Mouse (Mus musculus) embryonic facial prominence, embryonic 14.5 days (tissue): ENCODE results near the gene Selplg. TPM values are rescaled to one million over a fixed set of nuclear protein-coding genes. Genes with fewer than 3 reads are reported as not detected.

Experiments used
- ATAC-seq: fragments of 200-750 bp; cut with Nextera tagmentation; 2 replicates; pipeline ENCODE4 v1.8.0; 2017; ENCODE audit warnings: low read depth, moderate number of reproducible peaks, moderate TSS enrichment
- DNase-seq: peaks from one replicate; pipeline ENCODE4 v3.0.0-alpha.2; 2015; ENCODE audit warnings: low spot score
- H3K27ac ChIP-seq: fragments of 300-500 bp; sonication (generic); replicated peaks from 2 replicates; pipeline ENCODE4 v1.5.1; 2014; ENCODE audit warnings: low read depth, mild to moderate bottlenecking, low read length, moderate library complexity
- H3K27me3 ChIP-seq: fragments of 300-500 bp; sonication (generic); replicated peaks from 2 replicates; pipeline ENCODE4 v1.6.1; 2014; ENCODE audit warnings: low read length; ENCODE audit not compliant: control insufficient read depth, insufficient read depth
- H3K36me3 ChIP-seq: fragments of 300-500 bp; sonication (generic); 2 replicates; pipeline ENCODE4 v1.6.1; 2014; ENCODE audit warnings: low read length, mixed read lengths; ENCODE audit not compliant: control insufficient read depth, insufficient read depth
- H3K4me1 ChIP-seq: fragments of 300-500 bp; sonication (generic); 2 replicates; pipeline ENCODE4 v1.6.1; 2014; ENCODE audit warnings: antibody characterized with exemption, low read length; ENCODE audit not compliant: control insufficient read depth, insufficient read depth
- H3K4me2 ChIP-seq: fragments of 300-500 bp; sonication (generic); 2 replicates; pipeline ENCODE4 v1.6.1; 2014; ENCODE audit warnings: low read depth, mild to moderate bottlenecking, low read length, moderate library complexity, mixed read lengths
- H3K4me3 ChIP-seq: fragments of 300-500 bp; sonication (generic); 2 replicates; pipeline ENCODE4 v1.5.1; 2014; ENCODE audit warnings: low read depth, mild to moderate bottlenecking, low read length
- H3K9ac ChIP-seq: fragments of 300-500 bp; sonication (generic); 2 replicates; pipeline ENCODE4 v1.6.1; 2014; ENCODE audit warnings: low read depth, mild to moderate bottlenecking, low read length, moderate library complexity, mixed read lengths
- H3K9me3 ChIP-seq: fragments of 300-500 bp; sonication (generic); 2 replicates; pipeline ENCODE4 v1.6.1; 2016; ENCODE audit warnings: low read length; ENCODE audit not compliant: control insufficient read depth
- WGBS: fragments of 180-500 bp; shearing (Covaris S2); extraction: QIAGEN DNeasy Blood & Tissue Kit; methylation state at CpG from one replicate; pipeline ENCODE4 v1.1.7; 2014; 5-methylcytosine and 5-hydroxymethylcytosine counted together
- polyA plus RNA-seq: library from polyadenylated mRNA; unstranded; fragments of >200 nt; fragmentation: Nextera tagmentation; extraction: Ambion mirVana; gene quantifications from 2 replicates; pipeline ENCODE4 v1.2.1, GENCODE M21; 2014

Gene Selplg
- polyA plus RNA-seq, 1 experiment from 2014 or later: 4.9 TPM

DNA sequence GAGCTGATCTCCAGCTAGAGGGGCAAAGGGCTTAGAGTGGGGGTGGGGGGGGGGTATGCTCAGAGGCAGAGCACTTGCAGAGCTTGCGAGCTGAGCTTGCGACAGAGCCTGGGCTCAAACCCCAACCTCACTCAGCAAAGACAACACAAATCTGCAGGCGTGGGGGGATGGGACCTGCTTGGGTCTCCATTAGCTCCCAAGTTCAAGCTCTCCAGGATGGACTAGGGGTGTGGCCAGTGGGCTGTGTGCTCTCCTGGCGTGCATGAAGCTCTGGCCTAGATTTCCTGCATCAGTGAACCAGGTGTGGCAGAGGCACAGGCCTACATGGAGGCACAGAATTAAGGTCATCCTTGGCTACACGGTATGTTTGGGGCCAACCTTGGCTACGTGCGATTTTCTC lies 4.0 kb downstream of the Selplg start:
- no peaks in the 10 kb centered on the region for H3K36me3 ChIP-seq
- ATAC-seq (no peak), DNase-seq (no peak)
- H3K27ac ChIP-seq: no peak overlapping the region
- H3K9ac ChIP-seq: no peak overlapping the region
- H3K9me3 ChIP-seq: no peaks in the 10 kb centered on the region
- H3K4me2 ChIP-seq: no peak overlapping the region
- H3K4me1 ChIP-seq: no peaks in the 10 kb centered on the region
- no peaks in the 10 kb centered on the region for H3K27me3 ChIP-seq
- H3K4me3 ChIP-seq: no peak overlapping the region
- WGBS: 58% methylated on average over 7 of the region's 7 CpGs

DNA sequence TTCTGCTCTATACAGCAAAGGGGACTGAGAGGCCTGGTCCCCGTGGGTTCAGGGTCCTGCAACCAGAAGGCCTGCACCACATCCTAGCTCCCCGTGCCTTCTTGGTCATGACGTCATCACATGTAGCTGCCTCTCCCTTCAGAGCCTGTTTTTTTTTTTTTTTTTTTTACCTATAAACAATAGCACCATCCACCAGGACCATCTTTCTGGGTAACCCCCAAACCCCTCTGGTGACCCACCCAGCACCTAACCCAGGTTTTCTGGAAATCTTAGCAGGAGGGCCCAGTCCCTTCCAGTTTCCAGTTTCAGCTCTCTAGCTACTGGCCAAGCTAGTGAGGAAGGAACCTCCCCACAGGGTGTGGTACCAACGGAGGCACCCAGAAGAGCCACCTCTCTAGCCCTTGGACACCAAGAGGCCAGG lies 4.4 kb downstream of the Selplg start:
- 51% methylated on average over 4 of the region's 4 CpGs for WGBS
- no peak for ATAC-seq

DNA sequence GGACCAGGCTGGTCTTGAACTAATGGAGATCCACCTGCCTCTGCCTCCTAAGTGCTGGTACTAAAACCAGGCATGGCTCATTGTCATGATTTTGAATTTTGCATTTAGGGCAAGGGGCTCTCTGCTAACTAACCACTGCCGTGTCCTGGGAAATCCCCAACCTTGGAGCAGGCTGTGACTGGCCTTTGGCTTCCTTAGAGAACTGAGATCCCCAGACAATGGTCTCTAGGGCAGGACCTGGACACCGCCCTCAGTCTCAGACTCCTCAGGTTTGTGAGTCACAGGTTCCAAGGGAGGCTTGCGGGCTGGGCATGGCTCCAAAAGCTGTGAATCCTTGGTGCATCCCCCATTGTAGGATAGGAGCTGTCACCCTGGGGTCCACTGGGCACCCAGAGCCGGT lies 5.8 kb downstream of the Selplg start:
- H3K9me3 ChIP-seq: no peaks in the 10 kb centered on the region
- H3K27me3 ChIP-seq: no peaks in the 10 kb centered on the region
- H3K4me3 ChIP-seq: no peak overlapping the region
- H3K4me1 ChIP-seq: no peaks in the 10 kb centered on the region
- no peak for ATAC-seq
- no peak overlapping the region for H3K4me2 ChIP-seq
- H3K27ac ChIP-seq: no peak overlapping the region
- 79% methylated on average over 4 of the region's 4 CpGs for WGBS
- no peak for DNase-seq
- no peak overlapping the region for H3K9ac ChIP-seq
- H3K36me3 ChIP-seq: no peaks in the 10 kb centered on the region

More for the DNA sequence above, 4.4 kb downstream of the Selplg start:
- Histone ChIP-seq H3K9ac (no peak overlapping the region), H3K27me3 (no peaks in the 10 kb centered on the region), H3K4me3 (no peak overlapping the region), H3K36me3 (no peaks in the 10 kb centered on the region), H3K4me2 (no peak overlapping the region), H3K27ac (no peak overlapping the region), H3K4me1 (no peaks in the 10 kb centered on the region), H3K9me3 (no peaks in the 10 kb centered on the region)
- DNase-seq: no peak

DNA sequence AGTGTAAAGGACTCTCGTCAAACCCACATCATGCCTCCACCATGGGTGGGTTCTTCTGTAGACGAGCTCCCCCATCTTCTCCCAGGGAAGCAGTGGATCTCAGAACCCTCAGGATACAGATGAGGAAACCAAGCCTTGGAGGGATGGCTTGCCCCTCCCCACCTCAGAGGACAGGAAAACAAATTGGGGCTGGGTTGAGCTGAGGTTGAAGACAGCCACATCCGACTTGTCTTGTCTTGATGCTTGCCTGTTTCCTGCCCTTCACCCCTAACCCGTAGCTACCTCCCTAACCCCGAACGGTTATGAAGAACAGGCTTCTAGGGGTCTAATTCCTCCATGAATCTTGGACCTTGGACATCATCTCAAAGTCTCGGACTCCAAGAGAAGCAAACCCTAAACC lies 6.9 kb downstream of the Selplg start:
- no peaks in the 10 kb centered on the region for H3K27me3 ChIP-seq
- WGBS: 86% methylated on average over 7 of the region's 7 CpGs
- no peaks in the 10 kb centered on the region for H3K36me3 ChIP-seq
- H3K4me2 ChIP-seq: no peak overlapping the region
- no peaks in the 10 kb centered on the region for H3K4me1 ChIP-seq
- DNase-seq: no peak
- no peak overlapping the region for H3K4me3 ChIP-seq
- ATAC-seq: no peak
- H3K9me3 ChIP-seq: no peaks in the 10 kb centered on the region
- no peak overlapping the region for H3K9ac ChIP-seq
- no peak overlapping the region for H3K27ac ChIP-seq

DNA sequence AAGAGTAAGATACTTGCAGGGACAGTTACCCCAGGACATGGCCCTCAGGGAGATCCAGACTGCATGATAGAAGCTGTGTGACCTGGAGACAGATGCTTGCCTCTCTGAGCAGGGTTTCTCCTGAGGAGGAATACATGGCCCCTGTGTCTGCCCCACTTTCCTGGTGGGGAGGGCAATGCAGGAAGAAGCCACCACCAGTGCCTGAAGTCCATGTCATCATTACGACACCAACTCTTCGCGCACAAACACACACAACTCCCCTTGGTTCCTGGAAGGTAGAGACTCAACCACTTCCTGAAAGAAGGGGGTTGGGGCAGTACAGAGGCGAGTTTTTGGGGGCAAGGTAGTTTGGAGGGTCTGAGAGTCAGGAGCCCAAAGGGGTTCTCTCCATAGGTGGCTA lies 8.2 kb downstream of the Selplg start:
- Histone ChIP-seq H3K27ac (no peak overlapping the region), H3K4me2 (no peak overlapping the region), H3K4me1 (no peaks in the 10 kb centered on the region), H3K36me3 (no peaks in the 10 kb centered on the region), H3K4me3 (no peak overlapping the region), H3K9me3 (no peaks in the 10 kb centered on the region), H3K27me3 (no peaks in the 10 kb centered on the region), H3K9ac (no peak overlapping the region)
- ATAC-seq: no peak
- DNase-seq: no peak
- 86% methylated on average over 4 of the region's 4 CpGs for WGBS

DNA sequence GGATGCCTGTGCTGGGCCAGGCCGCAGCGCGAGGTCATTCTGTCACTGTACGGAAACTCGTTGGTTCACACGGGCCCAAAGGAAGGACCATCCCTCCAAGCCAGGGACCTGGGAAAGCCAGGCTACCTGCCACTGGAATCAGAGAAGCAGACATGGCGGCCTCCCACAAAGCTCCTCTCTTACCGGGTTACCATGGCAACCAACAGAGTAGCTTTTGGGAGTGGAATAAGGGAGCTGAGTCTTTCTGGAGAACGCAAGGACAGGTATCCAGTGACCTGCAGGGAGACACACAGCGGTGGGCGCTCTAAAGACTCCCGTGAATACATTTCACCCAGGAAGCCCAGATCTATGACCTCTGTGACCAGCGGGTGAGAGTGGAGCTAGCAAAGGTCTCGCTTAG lies 13.9 kb downstream of the Selplg start:
- H3K4me2 ChIP-seq: no peak overlapping the region
- DNase-seq (no peak), ATAC-seq (no peak)
- H3K9me3 ChIP-seq: no peaks in the 10 kb centered on the region
- no peak overlapping the region for H3K9ac ChIP-seq
- no peaks in the 10 kb centered on the region for H3K36me3 ChIP-seq
- 77% methylated on average over 14 of the region's 14 CpGs for WGBS
- H3K27me3 ChIP-seq: no peaks in the 10 kb centered on the region
- H3K27ac ChIP-seq: no peak overlapping the region
- H3K4me3 ChIP-seq: no peak overlapping the region
- H3K4me1 ChIP-seq: 0 out of 2 replicates have a peak, but pooled peaks cover 4% of the 10 kb centered on the region

DNA sequence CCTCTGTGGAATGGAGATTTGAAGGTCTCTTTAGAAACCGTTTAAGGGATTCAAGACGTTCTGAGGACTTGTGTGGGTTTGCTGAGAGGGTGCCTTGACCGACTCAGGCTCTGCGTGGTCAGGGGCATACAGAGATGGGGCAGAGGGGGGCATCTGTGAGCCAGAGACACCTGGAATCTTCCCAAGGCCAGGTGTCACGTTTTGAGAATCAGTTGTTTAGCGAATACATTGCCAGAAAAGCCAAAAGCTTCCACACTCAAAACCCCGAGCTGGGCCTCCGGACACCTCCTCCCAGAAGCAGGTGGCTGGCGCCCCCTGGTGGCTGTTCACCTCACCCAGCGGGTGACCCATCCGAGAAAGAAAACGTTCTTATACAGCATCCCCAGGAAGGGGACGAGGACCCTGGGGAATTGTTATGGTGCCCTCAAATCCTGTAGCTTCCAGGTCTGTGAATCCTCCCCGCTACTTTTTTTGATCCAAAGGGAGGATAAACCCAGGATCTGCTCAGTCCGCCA lies 16.7 kb downstream of the Selplg start:
- no peak overlapping the region for H3K27ac ChIP-seq
- 11% methylated on average over 15 of the region's 15 CpGs for WGBS
- 0 out of 2 replicates have a peak, but pooled peaks cover 4% of the 10 kb centered on the region for H3K4me1 ChIP-seq
- H3K4me2 ChIP-seq: peak overlapping the region; percentile 16; the same call in 1 of the 2 replicates
- DNase-seq (peak; percentile 84), ATAC-seq (0 out of 2 replicates have a peak, but pooled peaks have one; percentile 58)
- no peaks in the 10 kb centered on the region for H3K27me3 ChIP-seq
- H3K9me3 ChIP-seq: peaks cover 10% of the 10 kb centered on the region; the same call in 1 of the 2 replicates
- peak overlapping the region; percentile 35; the same call in 1 of the 2 replicates for H3K9ac ChIP-seq
- no peak overlapping the region for H3K4me3 ChIP-seq
- H3K36me3 ChIP-seq: no peaks in the 10 kb centered on the region

DNA sequence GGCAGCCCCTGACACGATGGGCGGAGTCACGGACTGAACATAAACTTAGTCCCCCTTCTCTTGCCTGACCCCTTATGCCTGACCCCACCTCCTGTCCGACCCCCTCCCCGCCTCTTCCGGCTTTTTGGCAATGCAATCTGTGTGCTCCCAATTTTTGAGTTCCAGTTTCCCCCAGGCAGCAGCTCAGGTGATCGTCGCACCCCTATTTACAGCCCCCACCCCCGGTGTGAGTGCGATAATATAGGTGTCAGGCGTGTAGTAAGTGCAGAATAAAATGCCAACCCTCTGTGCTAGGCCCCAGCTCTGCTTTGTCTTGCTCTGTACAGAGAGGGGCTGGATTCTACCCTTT lies 17.4 kb downstream of the Selplg start:
- 60% methylated on average over 10 of the region's 11 CpGs for WGBS
- no peak overlapping the region for H3K27ac ChIP-seq
- no peak for DNase-seq
- 0 out of 2 replicates have a peak, but pooled peaks cover 4% of the 10 kb centered on the region for H3K4me1 ChIP-seq
- H3K36me3 ChIP-seq: no peaks in the 10 kb centered on the region
- H3K4me3 ChIP-seq: no peak overlapping the region
- no peak for ATAC-seq
- H3K9me3 ChIP-seq: peaks cover 11% of the 10 kb centered on the region; the same call in 1 of the 2 replicates
- H3K9ac ChIP-seq: no peak overlapping the region
- H3K27me3 ChIP-seq: no peaks in the 10 kb centered on the region
- no peak overlapping the region for H3K4me2 ChIP-seq
